Mouse (Mus musculus) hindbrain, embryonic 14.5 days (tissue): ENCODE results near the gene Gsn. TPM values are rescaled to one million over a fixed set of nuclear protein-coding genes. Genes with fewer than 3 reads are reported as not detected.

ENCODE experiments used
- ATAC-seq: fragments of 200-750 bp; cut with Nextera tagmentation; 2 replicates; pipeline ENCODE4 v1.8.0; 2017; ENCODE audit warnings: moderate number of reproducible peaks, mild to moderate bottlenecking, moderate TSS enrichment, moderate library complexity; ENCODE audit not compliant: low FRiP score
- DNase-seq: peaks from one replicate; pipeline ENCODE4 v3.0.0-alpha.2; 2015; ENCODE audit warnings: low spot score
- H3K27ac ChIP-seq: fragments of 300-500 bp; sonication (generic); 2 replicates; pipeline ENCODE4 v1.5.1; 2014; ENCODE audit warnings: mild to moderate bottlenecking, moderate library complexity
- H3K27me3 ChIP-seq: fragments of 300-500 bp; sonication (generic); 2 replicates; pipeline ENCODE4 v1.6.1; 2014; ENCODE audit warnings: mild to moderate bottlenecking, low read length, mixed read lengths; ENCODE audit not compliant: control insufficient read depth, insufficient read depth
- H3K36me3 ChIP-seq: fragments of 300-500 bp; sonication (generic); replicated peaks from 2 replicates; pipeline ENCODE4 v1.6.1; 2014; ENCODE audit not compliant: control insufficient read depth, insufficient read depth
- H3K4me1 ChIP-seq: fragments of 300-500 bp; sonication (generic); replicated peaks from 2 replicates; pipeline ENCODE4 v1.6.1; 2014; ENCODE audit warnings: antibody characterized with exemption, low read length, mixed read lengths; ENCODE audit not compliant: control insufficient read depth, insufficient read depth
- H3K4me2 ChIP-seq: fragments of 300-500 bp; sonication (generic); replicated peaks from 2 replicates; pipeline ENCODE4 v1.6.1; 2014; ENCODE audit warnings: mild to moderate bottlenecking, moderate library complexity
- H3K4me3 ChIP-seq: fragments of 300-500 bp; sonication (generic); replicated peaks from 2 replicates; pipeline ENCODE4 v1.5.1; 2014; ENCODE audit warnings: mild to moderate bottlenecking, low read length
- H3K9ac ChIP-seq: fragments of 300-500 bp; sonication (generic); 2 replicates; pipeline ENCODE4 v1.6.1; 2014
- H3K9me3 ChIP-seq: fragments of 300-500 bp; sonication (generic); 2 replicates; pipeline ENCODE4 v1.6.1; 2016; ENCODE audit warnings: low read length; ENCODE audit not compliant: control insufficient read depth
- WGBS: fragments of 180-500 bp; shearing (Covaris S2); extraction: QIAGEN DNeasy Blood & Tissue Kit; methylation state at CpG from one replicate; pipeline ENCODE4 v1.1.7; 2014; 5-methylcytosine and 5-hydroxymethylcytosine counted together
- polyA plus RNA-seq: library from polyadenylated mRNA; unstranded; fragments of >200 nt; fragmentation: Nextera tagmentation; extraction: Ambion mirVana; gene quantifications from 2 replicates; pipeline ENCODE4 v1.2.1, GENCODE M21; 2014

The Gsn gene
- 30.2 and 31.4 TPM in 2 replicates for polyA plus RNA-seq

DNA sequence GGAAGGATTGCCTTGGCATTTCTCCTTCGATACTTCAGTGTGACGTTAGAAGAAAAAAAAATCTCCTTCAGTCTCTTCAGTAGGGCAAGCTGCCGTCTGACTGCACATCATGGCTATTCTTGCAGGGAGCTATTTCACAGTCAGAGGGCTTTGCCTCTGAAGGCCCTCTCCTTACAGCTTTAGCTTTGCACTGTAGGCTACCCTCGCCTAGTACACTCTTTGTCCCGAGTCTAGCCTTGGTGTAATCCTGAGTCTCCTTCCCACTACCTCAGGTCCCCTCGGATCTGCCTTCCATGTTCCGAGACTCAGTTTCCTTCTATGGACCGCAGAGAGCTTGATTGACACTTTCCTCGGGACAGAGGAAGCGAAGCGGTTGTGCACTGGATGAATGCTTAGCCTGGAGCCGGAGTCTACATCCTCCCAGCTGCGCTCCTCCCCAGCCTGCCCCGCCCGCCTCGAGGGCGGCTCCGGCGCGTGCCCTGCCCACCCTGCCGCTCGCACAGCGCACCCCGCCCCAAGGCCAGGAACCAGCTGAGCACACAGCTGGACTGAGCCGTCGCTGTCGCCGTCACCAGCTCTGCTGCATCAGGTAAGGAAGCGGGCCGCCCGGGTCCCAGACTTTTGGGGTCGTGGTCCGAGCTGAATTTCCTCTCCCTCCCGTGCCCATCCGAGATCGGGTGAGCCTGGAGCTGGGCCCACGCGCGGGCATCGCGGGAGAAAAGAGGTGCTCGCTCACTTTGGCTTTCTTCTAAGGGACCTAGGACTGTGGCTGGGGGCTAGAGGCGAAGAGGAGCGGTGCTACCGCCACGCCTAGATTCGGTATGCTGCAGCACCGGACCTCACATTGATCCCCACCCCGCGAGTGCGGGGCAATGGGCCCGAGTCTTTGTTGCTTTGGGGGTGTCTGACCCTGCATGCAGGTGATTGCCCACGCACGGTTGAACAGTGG is at the start of gene Gsn:
Gene Gsn, plus strand, starts transcription at position 496 of the 949 bp plus-strand sequence.
- peak within 1 kb of the TSS; percentile 81 for H3K4me2 ChIP-seq
- WGBS: 3% methylated on average over 48 of the region's 54 CpGs
- ATAC-seq: peak; percentile 87
- no peaks in the 10 kb centered on the region for H3K9me3 ChIP-seq
- 0 out of 2 replicates have a peak, but pooled peaks cover 6% of the 10 kb centered on the region for H3K27me3 ChIP-seq
- H3K4me3 ChIP-seq: peak within 1 kb of the TSS; percentile 45
- peaks cover 5% of the 10 kb centered on the region; the same call in 1 of the 2 replicates for H3K4me1 ChIP-seq
- DNase-seq: peak; percentile 45
- H3K27ac ChIP-seq: no peak within 1 kb of the TSS
- no peaks in the 10 kb centered on the region for H3K36me3 ChIP-seq
- H3K9ac ChIP-seq: peak within 1 kb of the TSS; percentile 60

DNA sequence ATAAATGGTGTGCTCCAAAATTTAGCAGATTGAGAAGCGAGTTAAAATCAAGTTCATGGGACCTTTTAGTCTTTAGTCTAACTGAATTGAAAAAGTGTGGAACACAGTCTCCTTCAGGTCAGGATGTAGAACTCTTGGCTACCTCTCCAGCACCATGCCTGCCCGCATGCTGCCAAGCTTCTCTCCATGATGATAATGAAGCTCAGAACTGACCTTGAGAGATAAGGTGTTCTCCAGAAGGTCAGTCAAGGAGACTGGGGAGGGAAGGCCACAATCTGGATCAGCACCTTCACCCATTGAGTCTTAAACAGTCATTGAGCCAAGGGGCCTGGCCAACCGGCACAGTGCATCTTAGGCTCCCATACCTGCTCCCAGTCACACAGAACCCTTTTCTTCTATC is 49.4 kb upstream of the Gsn start:
- H3K4me3 ChIP-seq: no peak overlapping the region
- H3K9me3 ChIP-seq: no peaks in the 10 kb centered on the region
- DNase-seq (no peak), ATAC-seq (no peak)
- no peak overlapping the region for H3K4me2 ChIP-seq
- H3K36me3 ChIP-seq: no peaks in the 10 kb centered on the region
- no peaks in the 10 kb centered on the region for H3K27me3 ChIP-seq
- no peak overlapping the region for H3K9ac ChIP-seq
- H3K4me1 ChIP-seq: no peaks in the 10 kb centered on the region
- H3K27ac ChIP-seq: no peak overlapping the region
- 92% methylated on average over 3 of the region's 3 CpGs for WGBS

DNA sequence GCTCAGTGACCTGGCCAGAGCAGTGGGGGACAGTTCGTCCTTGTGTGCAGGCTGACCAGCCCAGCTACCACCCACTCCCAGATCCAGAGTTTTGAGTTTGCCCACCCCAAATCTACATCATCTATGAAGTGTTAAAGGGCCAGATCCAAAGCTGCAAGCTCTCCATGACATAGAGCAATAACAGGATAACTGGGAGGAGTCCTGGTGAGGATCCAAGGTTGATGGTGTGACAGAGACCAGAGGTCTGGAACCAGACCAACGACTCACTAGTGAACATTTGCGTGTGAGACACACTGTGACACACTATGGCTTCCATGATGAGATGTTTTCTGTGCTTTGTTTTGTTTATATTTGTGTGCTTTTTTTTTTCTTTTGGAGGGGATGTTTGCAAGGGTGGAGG is 48.1 kb upstream of the Gsn start:
- ATAC-seq (no peak), DNase-seq (no peak)
- no peaks in the 10 kb centered on the region for H3K9me3 ChIP-seq
- H3K9ac ChIP-seq: no peak overlapping the region
- H3K27ac ChIP-seq: no peak overlapping the region
- H3K27me3 ChIP-seq: no peaks in the 10 kb centered on the region
- no peaks in the 10 kb centered on the region for H3K36me3 ChIP-seq
- H3K4me3 ChIP-seq: no peak overlapping the region
- WGBS: 86% methylated on average over 3 of the region's 3 CpGs
- no peak overlapping the region for H3K4me2 ChIP-seq
- H3K4me1 ChIP-seq: no peaks in the 10 kb centered on the region

DNA sequence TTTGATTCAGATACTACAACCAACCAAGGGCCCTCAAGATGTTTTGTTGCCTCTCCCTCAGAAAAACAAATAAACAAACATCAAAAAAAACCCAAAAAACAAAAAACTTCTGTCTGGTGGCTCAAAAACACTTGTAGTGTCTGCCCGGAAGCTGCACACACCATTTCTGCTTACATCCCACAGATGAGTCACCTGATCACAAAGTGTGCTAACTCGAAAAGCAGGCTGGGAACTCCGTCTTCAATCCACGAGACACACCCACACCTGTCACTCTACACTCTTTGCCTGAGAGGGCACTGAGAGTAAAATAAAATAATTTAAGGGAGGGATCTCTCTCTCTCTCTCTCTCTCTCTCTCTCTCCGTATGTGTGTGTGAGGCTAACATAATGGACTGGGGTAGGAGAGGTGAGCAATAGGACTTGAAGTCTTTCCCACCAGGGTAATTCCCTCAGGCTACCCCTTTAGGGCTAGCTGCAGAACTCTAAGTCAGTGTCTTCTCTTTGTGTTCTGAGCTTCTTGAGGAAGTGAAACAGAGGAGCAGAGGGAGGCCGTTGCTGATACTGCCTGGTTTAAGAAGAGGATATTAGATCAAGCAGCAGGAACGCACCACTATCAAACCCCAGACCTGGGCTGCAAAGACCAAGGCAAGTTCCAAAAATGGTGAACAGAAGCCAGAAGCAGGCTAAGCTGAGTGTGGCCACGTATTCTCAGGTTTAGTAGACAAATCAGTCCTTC is 47.1 kb upstream of the Gsn start:
- no peaks in the 10 kb centered on the region for H3K27me3 ChIP-seq
- no peak overlapping the region for H3K4me2 ChIP-seq
- H3K4me3 ChIP-seq: no peak overlapping the region
- H3K9me3 ChIP-seq: no peaks in the 10 kb centered on the region
- no peaks in the 10 kb centered on the region for H3K4me1 ChIP-seq
- 71% methylated on average over 8 of the region's 8 CpGs for WGBS
- H3K9ac ChIP-seq: no peak overlapping the region
- DNase-seq (no peak), ATAC-seq (no peak)
- no peak overlapping the region for H3K27ac ChIP-seq
- no peaks in the 10 kb centered on the region for H3K36me3 ChIP-seq

DNA sequence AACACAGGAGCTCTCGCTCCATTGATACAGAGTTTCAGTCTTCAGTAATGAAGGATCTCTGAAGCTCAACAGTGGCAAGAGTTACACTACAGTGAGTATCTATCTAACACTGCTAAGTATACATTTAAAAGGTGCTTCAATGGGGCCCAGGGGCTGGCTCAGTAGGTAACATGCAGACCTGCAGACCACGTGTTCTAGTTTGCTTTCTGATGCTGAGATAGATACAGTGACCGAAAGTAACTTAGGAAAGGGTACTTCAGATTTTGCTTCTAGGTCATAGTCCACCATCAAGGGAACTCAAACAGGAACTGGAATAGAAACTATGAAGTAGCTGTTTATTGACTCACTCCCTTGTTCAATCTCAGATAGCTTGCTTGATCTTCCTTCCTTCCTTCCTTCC is 44.5 kb upstream of the Gsn start:
- WGBS: 74% methylated on average over 3 of the region's 3 CpGs

DNA sequence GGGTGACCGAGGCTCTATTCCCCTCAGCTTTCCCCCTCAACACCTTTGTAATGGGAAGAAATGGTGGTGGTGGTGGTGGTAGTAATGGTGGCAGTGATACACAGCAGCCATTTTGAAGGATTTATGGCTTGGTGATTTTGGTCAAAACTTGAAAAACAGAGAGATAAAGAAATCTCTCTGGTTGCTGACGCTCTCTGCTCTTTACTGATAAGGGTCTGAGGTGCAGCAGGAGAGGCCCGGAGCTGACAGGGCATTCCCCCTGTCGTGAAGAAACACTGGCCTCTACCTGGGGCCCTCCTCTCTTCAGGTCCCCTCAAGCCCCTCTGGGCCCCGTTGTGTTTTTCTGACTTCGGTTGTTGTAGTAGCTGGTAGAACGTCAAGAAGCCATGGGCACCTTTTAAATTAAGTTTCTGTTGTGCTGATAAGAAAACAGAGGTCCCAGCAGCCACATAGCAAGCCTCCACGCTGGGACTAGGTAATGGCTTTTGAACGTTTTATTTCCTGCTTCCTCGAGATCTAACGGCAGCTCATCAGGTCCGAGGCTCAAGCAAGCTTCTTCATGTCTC is 42.8 kb upstream of the Gsn start:
- no peak for ATAC-seq
- Histone ChIP-seq H3K9ac (no peak overlapping the region), H3K27me3 (no peaks in the 10 kb centered on the region), H3K4me2 (no peak overlapping the region), H3K36me3 (no peaks in the 10 kb centered on the region), H3K9me3 (no peaks in the 10 kb centered on the region), H3K4me1 (peaks cover 7% of the 10 kb centered on the region), H3K4me3 (no peak overlapping the region), H3K27ac (no peak overlapping the region)
- DNase-seq: no peak
- WGBS: 89% methylated on average over 12 of the region's 12 CpGs

More for the DNA sequence above, 44.5 kb upstream of the Gsn start:
- no peak overlapping the region for H3K27ac ChIP-seq
- H3K4me3 ChIP-seq: no peak overlapping the region
- peaks cover 7% of the 10 kb centered on the region for H3K4me1 ChIP-seq
- no peak overlapping the region for H3K9ac ChIP-seq
- ATAC-seq (no peak), DNase-seq (no peak)
- no peaks in the 10 kb centered on the region for H3K36me3 ChIP-seq
- no peak overlapping the region for H3K4me2 ChIP-seq
- H3K9me3 ChIP-seq: no peaks in the 10 kb centered on the region
- no peaks in the 10 kb centered on the region for H3K27me3 ChIP-seq

DNA sequence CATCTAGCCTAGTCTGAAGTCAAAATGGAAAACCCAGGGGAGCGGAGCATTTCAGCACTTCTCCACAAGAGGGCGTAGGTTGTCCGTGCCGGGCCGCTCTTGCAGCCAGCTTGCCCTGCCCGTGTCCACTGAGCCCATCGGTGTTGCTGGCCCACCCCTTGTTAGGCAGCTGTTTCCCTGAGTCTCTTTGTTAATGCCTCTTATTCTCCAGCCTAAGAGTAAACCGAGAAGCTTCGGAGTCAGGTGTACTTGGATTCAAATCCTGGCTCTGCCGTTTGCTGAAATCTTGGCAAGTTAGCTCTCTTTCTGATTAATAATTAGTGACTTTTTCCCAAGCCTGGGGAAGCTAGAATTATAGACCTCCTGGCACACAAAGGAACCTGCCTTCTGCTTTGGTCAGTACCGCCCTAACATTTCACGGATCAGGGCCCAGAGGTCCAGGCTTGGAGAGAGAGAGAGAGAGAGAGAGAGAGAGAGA is 41.3 kb upstream of the Gsn start:
- peaks cover 7% of the 10 kb centered on the region for H3K4me1 ChIP-seq
- H3K9me3 ChIP-seq: no peaks in the 10 kb centered on the region
- H3K27ac ChIP-seq: no peak overlapping the region
- DNase-seq: peak; percentile 87
- WGBS: 3% methylated on average over 12 of the region's 12 CpGs
- peak overlapping the region; percentile 36 for H3K4me2 ChIP-seq
- peak; percentile 79 for ATAC-seq
- H3K4me3 ChIP-seq: no peak overlapping the region
- H3K27me3 ChIP-seq: no peaks in the 10 kb centered on the region
- no peak overlapping the region for H3K9ac ChIP-seq
- no peaks in the 10 kb centered on the region for H3K36me3 ChIP-seq

DNA sequence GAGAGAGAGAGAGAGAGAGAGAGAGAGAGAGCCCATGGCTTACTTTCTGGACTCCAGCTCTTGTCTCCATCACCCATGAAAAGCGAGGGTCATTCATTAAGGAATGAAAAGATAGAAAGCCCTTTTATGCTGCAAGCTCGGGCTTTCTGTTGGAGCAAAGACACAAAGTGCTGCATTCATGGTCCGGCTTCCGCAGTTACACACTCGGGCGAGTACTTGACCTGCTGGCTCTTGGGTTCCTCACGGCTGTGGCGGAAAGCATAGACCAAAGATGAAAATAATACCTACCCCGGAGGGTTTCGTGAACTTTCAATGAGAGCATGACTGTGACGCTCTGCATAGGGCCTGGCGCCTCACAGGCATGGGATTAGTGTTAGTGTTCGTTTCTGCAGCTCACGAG is 40.8 kb upstream of the Gsn start:
- Histone ChIP-seq H3K9me3 (no peaks in the 10 kb centered on the region), H3K36me3 (no peaks in the 10 kb centered on the region), H3K4me1 (peaks cover 7% of the 10 kb centered on the region), H3K27me3 (no peaks in the 10 kb centered on the region), H3K4me3 (no peak overlapping the region), H3K4me2 (no peak overlapping the region), H3K9ac (no peak overlapping the region), H3K27ac (no peak overlapping the region)
- peak; percentile 37; the same call in 1 of the 2 replicates for ATAC-seq
- DNase-seq: no peak
- WGBS: 28% methylated on average over 14 of the region's 14 CpGs

DNA sequence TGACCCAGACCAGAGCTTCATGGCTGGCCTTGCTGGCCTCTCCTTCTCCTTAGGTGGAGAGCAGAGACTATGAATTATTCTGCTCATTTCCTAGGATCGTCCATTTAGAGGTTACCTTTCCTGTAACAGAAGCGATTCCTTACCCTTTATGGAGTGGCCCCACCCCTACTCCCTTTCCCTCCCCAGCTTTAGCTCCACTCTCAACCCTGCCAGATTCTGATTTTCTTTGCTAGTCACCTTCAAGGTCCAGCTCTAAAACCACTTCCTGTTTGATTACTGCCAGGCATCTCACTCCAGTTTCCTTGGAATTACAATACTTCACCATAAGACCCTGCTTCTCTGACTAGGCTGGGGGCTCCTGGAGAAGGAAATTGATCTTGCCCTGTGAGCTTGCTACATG is 39.5 kb upstream of the Gsn start:
- Histone ChIP-seq H3K4me1 (peaks cover 7% of the 10 kb centered on the region), H3K27ac (no peak overlapping the region), H3K36me3 (no peaks in the 10 kb centered on the region), H3K27me3 (no peaks in the 10 kb centered on the region), H3K9ac (no peak overlapping the region), H3K9me3 (no peaks in the 10 kb centered on the region), H3K4me2 (no peak overlapping the region), H3K4me3 (no peak overlapping the region)
- ATAC-seq (no peak), DNase-seq (no peak)
- 98% methylated on average over 2 of the region's 2 CpGs for WGBS
